Mouse (Mus musculus) intestine, embryonic 15.5 days (tissue): ENCODE data around the gene Aff1. TPM values are rescaled to one million over a fixed set of nuclear protein-coding genes. Genes with fewer than 3 reads are reported as not detected.

ENCODE experiments used
- ATAC-seq: fragments of 200-750 bp; cut with Nextera tagmentation; 2 replicates; pipeline ENCODE4 v1.8.0; 2017; ENCODE audit warnings: moderate TSS enrichment, moderate library complexity
- H3K27ac ChIP-seq: fragments of 300-500 bp; sonication (generic); 2 replicates; pipeline ENCODE4 v1.5.1; 2015; ENCODE audit warnings: mild to moderate bottlenecking, inconsistent platforms
- H3K27me3 ChIP-seq: fragments of 300-500 bp; sonication (generic); replicated peaks from 2 replicates; pipeline ENCODE4 v1.6.1; 2015; ENCODE audit warnings: inconsistent platforms
- H3K36me3 ChIP-seq: fragments of 300-500 bp; sonication (generic); 2 replicates; pipeline ENCODE4 v1.6.1; 2015; ENCODE audit warnings: inconsistent platforms
- H3K4me1 ChIP-seq: fragments of 300-500 bp; sonication (generic); replicated peaks from 2 replicates; pipeline ENCODE4 v1.6.1; 2015; ENCODE audit warnings: inconsistent platforms
- H3K4me2 ChIP-seq: fragments of 300-500 bp; sonication (generic); replicated peaks from 2 replicates; pipeline ENCODE4 v1.6.1; 2015; ENCODE audit warnings: mild to moderate bottlenecking, inconsistent platforms
- H3K4me3 ChIP-seq: fragments of 300-500 bp; sonication (generic); replicated peaks from 2 replicates; pipeline ENCODE4 v1.5.1; 2015; ENCODE audit warnings: inconsistent platforms
- H3K9ac ChIP-seq: fragments of 300-500 bp; sonication (generic); 2 replicates; pipeline ENCODE4 v1.6.1; 2015; ENCODE audit warnings: inconsistent platforms
- H3K9me3 ChIP-seq: fragments of 300-500 bp; sonication (generic); 2 replicates; pipeline ENCODE4 v1.6.1; 2016; ENCODE audit warnings: inconsistent platforms
- WGBS: fragments of 180-500 bp; shearing (Covaris S2); methylation state at CpG from one replicate; pipeline ENCODE4 v1.1.7; 2015; 5-methylcytosine and 5-hydroxymethylcytosine counted together
- polyA plus RNA-seq: library from polyadenylated mRNA; unstranded; fragments of >200 nt; fragmentation: Nextera tagmentation; extraction: Ambion mirVana; gene quantifications from 2 replicates; pipeline ENCODE4 v1.2.1, GENCODE M21; 2015

The Aff1 gene
- polyA plus RNA-seq, 1 experiment from 2014 or later, result 5.3 TPM

DNA sequence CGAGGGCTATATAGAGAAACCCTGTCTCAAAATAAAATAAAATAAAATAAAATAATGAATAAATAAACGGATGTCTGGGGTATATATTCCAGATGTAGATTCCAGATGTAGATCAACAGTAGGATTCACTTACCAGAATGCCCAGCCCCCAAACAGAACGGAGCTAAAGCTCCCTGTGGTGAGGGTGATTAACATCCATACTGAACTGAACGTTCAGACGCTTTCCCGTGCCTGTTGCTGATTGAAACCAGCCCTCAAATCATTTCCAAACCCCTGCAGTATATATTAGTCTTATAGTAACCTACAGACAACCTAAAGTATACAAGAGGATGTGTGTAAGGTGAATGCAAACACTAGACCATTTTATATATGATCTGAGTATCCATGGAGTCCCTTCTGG, 17.7 kb upstream of the Aff1 start:
- no peak overlapping the region for H3K4me2 ChIP-seq
- H3K36me3 ChIP-seq, result no peaks in the 10 kb centered on the region
- no peak overlapping the region for H3K4me3 ChIP-seq
- no peak for ATAC-seq
- no peaks in the 10 kb centered on the region for H3K27me3 ChIP-seq
- H3K9me3 ChIP-seq, result no peaks in the 10 kb centered on the region
- H3K4me1 ChIP-seq, result 0 out of 2 replicates have a peak, but pooled peaks cover 3% of the 10 kb centered on the region
- 46% methylated on average over 6 of the region's 6 CpGs for WGBS
- no peak overlapping the region for H3K9ac ChIP-seq
- no peak overlapping the region for H3K27ac ChIP-seq

- ATAC-seq, result peak; percentile 79
Measured at GRCm38 (mm10) chr5:103676289-103676881, 15.8 kb upstream of the Aff1 start.

DNA sequence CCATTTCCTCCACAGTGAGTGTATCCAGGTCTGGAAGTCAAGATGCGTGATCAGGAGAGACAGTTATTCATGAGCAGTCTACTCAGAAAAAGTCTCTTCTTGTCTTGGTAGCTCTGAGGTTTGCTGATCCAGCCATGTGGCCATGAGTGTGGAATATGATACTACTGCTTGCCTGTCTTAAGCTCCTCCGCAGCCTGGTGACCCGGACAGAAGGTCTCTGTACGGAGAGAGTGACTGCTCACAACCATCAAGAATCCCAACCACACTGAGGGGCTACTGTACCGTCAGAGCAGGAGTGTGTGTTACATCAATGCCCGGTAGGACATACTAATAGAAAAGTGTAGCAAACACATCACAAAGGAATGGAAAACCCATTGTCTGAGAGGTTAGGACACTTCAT, 14.3 kb upstream of the Aff1 start:
- H3K36me3 ChIP-seq, result no peaks in the 10 kb centered on the region
- H3K4me1 ChIP-seq, result no peaks in the 10 kb centered on the region
- no peak overlapping the region for H3K4me2 ChIP-seq
- no peak overlapping the region for H3K4me3 ChIP-seq
- WGBS, result 87% methylated on average over 6 of the region's 6 CpGs
- H3K27ac ChIP-seq, result no peak overlapping the region
- H3K27me3 ChIP-seq, result no peaks in the 10 kb centered on the region
- no peak overlapping the region for H3K9ac ChIP-seq
- no peaks in the 10 kb centered on the region for H3K9me3 ChIP-seq
- no peak for ATAC-seq

More at GRCm38 (mm10) chr5:103676289-103676881, 15.8 kb upstream of the Aff1 start:
- no peaks in the 10 kb centered on the region for H3K9me3 ChIP-seq
- no peak overlapping the region for H3K4me2 ChIP-seq
- H3K4me3 ChIP-seq, result no peak overlapping the region
- H3K27me3 ChIP-seq, result no peaks in the 10 kb centered on the region
- WGBS, result 68% methylated on average over 6 of the region's 6 CpGs
- peak overlapping the region; percentile 58; the same call in 1 of the 2 replicates for H3K27ac ChIP-seq
- no peak overlapping the region for H3K9ac ChIP-seq
- 0 out of 2 replicates have a peak, but pooled peaks cover 3% of the 10 kb centered on the region for H3K4me1 ChIP-seq
- H3K36me3 ChIP-seq, result no peaks in the 10 kb centered on the region

DNA sequence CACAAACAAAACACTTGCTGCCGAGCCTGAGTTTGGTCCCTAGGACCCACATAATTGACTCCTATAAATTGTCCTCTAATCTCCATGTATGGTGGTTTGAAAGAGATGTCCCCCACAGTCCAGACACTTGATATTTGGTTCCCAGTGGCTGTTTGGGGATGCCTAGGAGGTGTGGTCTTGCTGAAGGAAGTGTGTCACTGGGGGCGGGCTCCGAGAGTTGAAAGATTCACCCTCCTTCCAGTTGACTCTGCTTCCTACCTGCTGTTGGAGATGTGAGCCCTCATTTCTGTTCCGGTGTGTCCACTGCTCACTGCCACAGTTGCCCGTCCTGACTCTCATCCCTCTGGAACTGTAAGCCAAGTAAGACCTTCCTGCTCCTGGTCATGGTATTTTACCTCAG, 13.2 kb upstream of the Aff1 start:
- H3K9me3 ChIP-seq, result no peaks in the 10 kb centered on the region
- no peak overlapping the region for H3K27ac ChIP-seq
- no peaks in the 10 kb centered on the region for H3K36me3 ChIP-seq
- no peak for ATAC-seq
- no peak overlapping the region for H3K9ac ChIP-seq
- no peak overlapping the region for H3K4me3 ChIP-seq
- H3K4me2 ChIP-seq, result no peak overlapping the region
- H3K4me1 ChIP-seq, result no peaks in the 10 kb centered on the region
- WGBS, result 93% methylated on average over 5 of the region's 5 CpGs
- H3K27me3 ChIP-seq, result no peaks in the 10 kb centered on the region

DNA sequence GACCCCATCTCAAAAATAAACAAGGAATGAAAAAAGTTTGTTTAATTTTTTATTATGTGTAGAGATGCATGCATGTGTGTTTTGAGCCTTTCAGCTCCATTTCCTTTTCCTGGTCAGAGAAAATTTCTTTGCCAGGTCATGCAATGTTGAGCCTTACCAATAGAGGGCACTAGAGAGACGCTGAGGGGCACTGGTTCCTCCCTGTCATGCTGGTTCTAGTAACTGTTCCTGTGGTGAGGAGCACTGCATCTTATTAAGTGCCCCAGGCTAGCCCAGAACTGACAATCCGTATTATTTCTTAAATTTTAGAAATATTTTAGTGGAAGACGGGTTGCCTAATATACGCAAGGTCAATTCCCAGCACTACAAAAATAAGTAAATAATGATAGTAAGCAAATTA, 11.8 kb upstream of the Aff1 start:
- ATAC-seq, result no peak
- Histone ChIP-seq H3K4me3 (no peak overlapping the region), H3K4me2 (no peak overlapping the region), H3K9me3 (no peaks in the 10 kb centered on the region), H3K9ac (no peak overlapping the region), H3K36me3 (no peaks in the 10 kb centered on the region), H3K4me1 (no peaks in the 10 kb centered on the region), H3K27me3 (no peaks in the 10 kb centered on the region), H3K27ac (no peak overlapping the region)
- WGBS, result 47% methylated on average over 4 of the region's 4 CpGs

- no peak overlapping the region for H3K4me2 ChIP-seq
- H3K36me3 ChIP-seq, result no peaks in the 10 kb centered on the region
- no peaks in the 10 kb centered on the region for H3K27me3 ChIP-seq
- no peaks in the 10 kb centered on the region for H3K4me1 ChIP-seq
- WGBS, result 59% methylated on average over 3 of the region's 3 CpGs
- no peak overlapping the region for H3K9ac ChIP-seq
- no peak overlapping the region for H3K4me3 ChIP-seq
- ATAC-seq, result no peak
- H3K27ac ChIP-seq, result no peak overlapping the region
- no peaks in the 10 kb centered on the region for H3K9me3 ChIP-seq
Measured at GRCm38 (mm10) chr5:103681824-103682223, 10.3 kb upstream of the Aff1 start.

DNA sequence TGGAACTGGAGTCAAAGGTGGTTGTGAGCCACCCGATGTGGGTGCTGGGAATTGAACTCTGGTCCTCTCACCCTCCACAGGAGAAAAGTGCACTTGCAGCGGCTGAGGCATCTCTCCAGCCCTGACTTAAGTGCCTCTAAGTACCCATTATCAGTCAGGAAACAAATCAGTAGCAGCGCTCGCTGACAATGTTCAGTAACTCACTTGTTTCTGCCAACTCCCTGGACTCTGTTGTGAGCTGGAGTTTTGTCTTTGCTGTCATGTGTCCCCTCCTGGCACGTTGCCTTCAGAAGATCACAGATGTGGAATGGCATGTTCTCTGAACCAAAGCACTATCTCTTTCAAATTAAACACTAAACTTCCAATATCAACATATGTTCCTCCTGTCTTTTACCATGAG, 2.5 kb upstream of the Aff1 start:
- H3K4me3 ChIP-seq, result no peak overlapping the region
- no peak overlapping the region for H3K9ac ChIP-seq
- H3K9me3 ChIP-seq, result no peaks in the 10 kb centered on the region
- WGBS, result 84% methylated on average over 5 of the region's 5 CpGs
- 0 out of 2 replicates have a peak, but pooled peaks cover 10% of the 10 kb centered on the region for H3K4me1 ChIP-seq
- no peaks in the 10 kb centered on the region for H3K36me3 ChIP-seq
- no peak overlapping the region for H3K4me2 ChIP-seq
- no peak for ATAC-seq
- no peak overlapping the region for H3K27ac ChIP-seq
- H3K27me3 ChIP-seq, result peaks cover 18% of the 10 kb centered on the region; the same call in 1 of the 2 replicates

DNA sequence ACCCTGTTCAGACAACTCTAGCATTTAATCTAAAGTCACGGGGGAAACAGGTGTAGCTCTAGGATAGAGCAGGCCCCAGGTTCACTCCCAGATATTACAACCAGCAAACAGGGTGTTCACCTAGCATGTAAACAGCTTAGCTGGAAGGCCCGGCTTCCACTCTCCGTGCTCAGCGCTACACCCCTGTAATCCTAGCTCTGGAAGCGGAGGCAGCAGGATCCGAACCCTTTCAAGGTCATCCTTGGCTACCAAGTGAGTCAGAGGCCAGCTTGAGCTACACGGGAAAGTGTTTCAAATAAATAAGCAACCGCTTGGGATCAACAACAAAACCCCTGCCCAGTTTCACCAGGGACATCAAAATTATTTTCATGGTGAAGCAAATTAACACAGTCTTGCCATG, 2.0 kb upstream of the Aff1 start:
- H3K36me3 ChIP-seq, result no peaks in the 10 kb centered on the region
- no peaks in the 10 kb centered on the region for H3K9me3 ChIP-seq
- H3K9ac ChIP-seq, result no peak overlapping the region
- no peak for ATAC-seq
- no peak overlapping the region for H3K4me3 ChIP-seq
- 89% methylated on average over 8 of the region's 8 CpGs for WGBS
- peaks cover 18% of the 10 kb centered on the region; the same call in 1 of the 2 replicates for H3K27me3 ChIP-seq
- no peak overlapping the region for H3K27ac ChIP-seq
- no peak overlapping the region for H3K4me2 ChIP-seq
- 0 out of 2 replicates have a peak, but pooled peaks cover 10% of the 10 kb centered on the region for H3K4me1 ChIP-seq

DNA sequence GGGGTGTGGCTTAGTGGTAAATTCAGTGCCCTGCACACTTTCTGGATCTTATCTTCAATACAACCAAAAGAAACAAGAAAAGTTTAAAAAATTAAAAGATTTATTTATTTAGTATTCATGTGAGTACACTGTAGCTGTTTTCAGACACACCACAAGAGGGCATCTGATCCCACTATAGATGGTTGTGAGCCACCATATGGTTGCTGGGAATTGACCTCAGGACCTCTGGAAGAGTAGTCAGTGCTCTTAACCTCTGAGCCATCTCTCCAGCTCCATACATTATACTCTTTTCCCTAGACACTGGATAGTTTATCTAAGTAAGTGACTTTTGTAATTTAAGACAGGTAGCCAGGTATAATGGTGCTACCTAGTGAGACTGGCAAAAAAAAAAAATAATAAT, 1.0 kb upstream of the Aff1 start:
- peak overlapping the region; percentile 99; the same call in 1 of the 2 replicates for H3K4me2 ChIP-seq
- no peak for ATAC-seq
- H3K4me1 ChIP-seq, result 0 out of 2 replicates have a peak, but pooled peaks cover 10% of the 10 kb centered on the region
- H3K9ac ChIP-seq, result no peak overlapping the region
- H3K27me3 ChIP-seq, result peaks cover 18% of the 10 kb centered on the region; the same call in 1 of the 2 replicates
- no peaks in the 10 kb centered on the region for H3K36me3 ChIP-seq
- H3K27ac ChIP-seq, result no peak overlapping the region
- H3K9me3 ChIP-seq, result no peaks in the 10 kb centered on the region
- no peak overlapping the region for H3K4me3 ChIP-seq

GRCm38 (mm10) chr5:103692531-103693040, 412 bp downstream of the Aff1 start:
- ATAC-seq, result peak; percentile 37
- peak overlapping the region; percentile 54 for H3K9ac ChIP-seq
- no peak overlapping the region for H3K27ac ChIP-seq
- under 1% methylated on average over 34 of the region's 34 CpGs for WGBS
- H3K4me1 ChIP-seq, result 0 out of 2 replicates have a peak, but pooled peaks cover 10% of the 10 kb centered on the region
- H3K36me3 ChIP-seq, result no peaks in the 10 kb centered on the region
- H3K27me3 ChIP-seq, result peaks cover 18% of the 10 kb centered on the region; the same call in 1 of the 2 replicates
- H3K4me3 ChIP-seq, result peak overlapping the region; percentile 64
- H3K4me2 ChIP-seq, result peak overlapping the region; percentile 99
- H3K9me3 ChIP-seq, result no peaks in the 10 kb centered on the region

- Histone ChIP-seq H3K27me3 (peaks cover 18% of the 10 kb centered on the region; the same call in 1 of the 2 replicates), H3K36me3 (no peaks in the 10 kb centered on the region), H3K9me3 (no peaks in the 10 kb centered on the region), H3K4me1 (0 out of 2 replicates have a peak, but pooled peaks cover 10% of the 10 kb centered on the region), H3K4me2 (peak overlapping the region; percentile 99), H3K27ac (no peak overlapping the region), H3K9ac (peak overlapping the region; percentile 54), H3K4me3 (peak overlapping the region; percentile 64)
- 1% methylated on average over 28 of the region's 28 CpGs for WGBS
- ATAC-seq, result no peak
Measured at GRCm38 (mm10) chr5:103693041-103693641, 967 bp downstream of the Aff1 start.

- no peaks in the 10 kb centered on the region for H3K36me3 ChIP-seq
- H3K4me1 ChIP-seq, result 0 out of 2 replicates have a peak, but pooled peaks cover 10% of the 10 kb centered on the region
- no peak overlapping the region for H3K4me2 ChIP-seq
- no peak overlapping the region for H3K27ac ChIP-seq
- WGBS, result 51% methylated on average over 6 of the region's 6 CpGs
- H3K9me3 ChIP-seq, result no peaks in the 10 kb centered on the region
- ATAC-seq, result no peak
- H3K9ac ChIP-seq, result no peak overlapping the region
- H3K4me3 ChIP-seq, result 0 out of 2 replicates have a peak overlapping the region, but pooled peaks have one; percentile 64
- peaks cover 18% of the 10 kb centered on the region; the same call in 1 of the 2 replicates for H3K27me3 ChIP-seq
Measured at GRCm38 (mm10) chr5:103694094-103694493, 1.9 kb downstream of the Aff1 start.
